Mouse (Mus musculus): ENCODE data around the gene Zp1. TPM values are rescaled to one million over a fixed set of nuclear protein-coding genes. Genes with fewer than 3 reads are reported as not detected.

Zp1 gene
- total RNA-seq, 2 experiments from 2014 or later, result not detected

- ATAC-seq (replicated peaks; ENCODE audit: low FRiP score, low TSS enrichment, poor library complexity, severe bottlenecking), result no peak
Measured at GRCm38 (mm10) chr19:10926666-10927065, 6.2 kb upstream of the Zp1 start.

DNA sequence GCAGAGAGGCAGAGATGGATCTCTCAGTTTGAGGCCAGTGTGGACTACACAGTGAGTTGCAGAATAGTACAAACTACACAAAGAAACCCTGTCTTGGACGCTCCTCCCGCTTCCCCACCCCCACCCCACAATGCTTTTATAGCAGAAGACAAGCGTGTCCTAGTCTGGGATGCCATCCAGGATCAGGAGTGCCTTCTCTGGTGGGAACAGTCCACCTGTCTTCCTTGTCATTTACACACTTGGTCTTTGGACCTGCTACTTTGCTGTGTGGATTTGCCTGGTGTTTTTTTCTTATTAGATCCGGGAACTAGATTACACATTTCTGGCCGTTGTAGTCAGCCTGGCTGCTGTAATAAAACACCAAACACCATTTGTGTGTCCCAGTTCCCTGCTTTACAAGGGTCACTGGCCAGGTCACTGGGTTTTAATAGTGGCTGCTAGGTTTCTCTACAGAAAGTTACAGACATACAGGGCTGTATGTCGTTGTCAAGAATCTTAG, 5.7 kb upstream of the Zp1 start:
- no peak for ATAC-seq (replicated peaks; ENCODE audit: low FRiP score, low TSS enrichment, poor library complexity, severe bottlenecking)

DNA sequence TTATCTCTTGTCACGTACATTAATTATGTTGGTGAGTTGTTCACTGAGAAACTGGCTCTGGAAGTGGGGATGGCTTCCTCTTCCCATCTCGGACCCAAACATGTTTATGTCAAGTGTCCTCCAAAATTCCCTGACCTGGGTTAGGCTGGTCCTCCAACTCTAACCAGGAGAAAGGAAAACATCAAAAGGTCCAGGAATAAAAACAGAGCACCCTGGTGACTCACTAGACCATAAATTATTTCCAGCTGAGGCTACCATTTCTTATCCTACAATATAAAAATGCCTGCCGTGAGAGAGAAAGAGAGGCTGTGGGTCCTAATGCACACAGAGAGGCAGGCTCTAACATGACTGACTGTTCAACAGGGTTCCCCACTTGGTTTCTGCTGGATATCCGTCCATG, 3.8 kb upstream of the Zp1 start:
- no peak for ATAC-seq (replicated peaks; ENCODE audit: low FRiP score, low TSS enrichment, poor library complexity, severe bottlenecking)

DNA sequence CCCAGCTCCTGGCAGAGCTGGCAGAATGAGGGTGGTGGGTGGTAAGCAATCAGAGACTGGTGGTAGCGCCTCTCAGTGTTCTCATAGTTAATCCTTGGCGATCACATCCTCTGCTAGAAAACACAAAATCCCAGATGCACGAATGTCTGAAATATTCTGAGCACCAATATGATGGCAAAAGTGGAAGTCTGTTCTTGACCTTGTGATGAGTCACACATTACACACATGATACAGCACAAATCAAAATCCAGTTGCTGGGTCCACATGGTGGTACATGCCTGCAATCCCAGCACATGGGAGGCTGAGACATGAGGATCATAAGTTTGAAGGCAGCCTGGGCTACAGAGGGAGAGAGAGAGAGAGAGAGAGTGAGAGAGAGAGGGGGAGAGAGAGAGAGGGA, 626 bp upstream of the Zp1 start:
- no peak for ATAC-seq (replicated peaks; ENCODE audit: low FRiP score, low TSS enrichment, poor library complexity, severe bottlenecking)

DNA sequence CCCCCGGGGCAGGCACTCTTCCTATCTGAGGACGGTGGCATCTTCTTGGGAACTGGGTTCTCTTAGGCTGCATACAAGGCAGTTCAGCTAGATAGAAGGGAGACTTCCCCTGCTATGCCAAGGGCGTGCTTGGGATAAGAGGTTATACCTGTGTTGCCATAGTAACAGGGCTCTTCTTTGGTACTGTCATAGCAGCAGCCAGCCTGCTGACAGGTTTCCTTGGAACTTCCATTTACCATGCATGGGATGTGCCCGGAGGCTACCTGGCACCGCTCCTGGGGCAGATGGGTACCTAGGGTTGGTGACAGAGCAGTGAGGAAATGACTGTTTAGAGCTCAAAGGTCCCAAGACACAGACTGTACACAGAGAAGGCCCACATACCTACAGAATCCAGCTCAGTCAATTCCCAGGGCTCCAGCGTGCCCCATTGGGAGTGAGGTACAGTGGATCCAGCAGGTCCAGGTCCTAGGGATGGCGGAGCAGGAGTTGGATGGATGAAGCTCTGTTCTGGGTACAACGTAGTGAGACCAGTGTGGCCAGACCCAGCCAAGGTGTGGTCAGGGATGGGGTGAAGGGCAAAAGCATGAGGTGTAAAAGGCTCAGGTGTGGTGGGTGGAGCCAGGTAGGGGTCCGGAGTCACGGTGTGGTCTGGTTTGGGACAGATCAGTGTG, 2.0 kb downstream of the Zp1 start:
- ATAC-seq (replicated peaks; ENCODE audit: low FRiP score, low TSS enrichment, poor library complexity, severe bottlenecking), result no peak

DNA sequence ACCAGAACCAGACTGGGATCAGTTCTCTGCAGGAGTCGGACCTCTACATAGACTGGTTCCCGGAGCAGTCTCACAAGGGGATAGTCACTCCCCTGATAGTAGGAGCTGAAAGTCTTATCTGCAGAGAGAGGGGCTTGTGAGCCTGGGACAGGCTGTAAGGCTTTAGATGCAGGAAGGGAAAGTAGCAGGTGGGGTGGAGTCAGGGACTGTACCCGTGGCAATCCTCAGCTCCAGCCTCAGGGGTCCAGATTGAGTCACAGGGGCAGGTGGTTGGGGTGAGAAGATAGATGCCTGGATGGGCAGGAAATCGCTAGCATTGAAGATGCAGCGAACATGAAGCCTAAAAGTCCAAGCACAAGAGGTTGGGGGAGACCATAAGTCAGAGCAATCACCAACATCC, 3.9 kb downstream of the Zp1 start:
- ATAC-seq (replicated peaks; ENCODE audit: low FRiP score, low TSS enrichment, poor library complexity, severe bottlenecking), result no peak

- no peak for ATAC-seq (replicated peaks; ENCODE audit: low FRiP score, low TSS enrichment, poor library complexity, severe bottlenecking)
Measured at GRCm38 (mm10) chr19:10914870-10915269, 5.6 kb downstream of the Zp1 start.

GRCm38 (mm10) chr19:10914291-10914690, 6.1 kb downstream of the Zp1 start:
- peak; percentile 31; the same call in 1 of the 2 replicates for ATAC-seq (replicated peaks; ENCODE audit: low FRiP score, low TSS enrichment, poor library complexity, severe bottlenecking)

DNA sequence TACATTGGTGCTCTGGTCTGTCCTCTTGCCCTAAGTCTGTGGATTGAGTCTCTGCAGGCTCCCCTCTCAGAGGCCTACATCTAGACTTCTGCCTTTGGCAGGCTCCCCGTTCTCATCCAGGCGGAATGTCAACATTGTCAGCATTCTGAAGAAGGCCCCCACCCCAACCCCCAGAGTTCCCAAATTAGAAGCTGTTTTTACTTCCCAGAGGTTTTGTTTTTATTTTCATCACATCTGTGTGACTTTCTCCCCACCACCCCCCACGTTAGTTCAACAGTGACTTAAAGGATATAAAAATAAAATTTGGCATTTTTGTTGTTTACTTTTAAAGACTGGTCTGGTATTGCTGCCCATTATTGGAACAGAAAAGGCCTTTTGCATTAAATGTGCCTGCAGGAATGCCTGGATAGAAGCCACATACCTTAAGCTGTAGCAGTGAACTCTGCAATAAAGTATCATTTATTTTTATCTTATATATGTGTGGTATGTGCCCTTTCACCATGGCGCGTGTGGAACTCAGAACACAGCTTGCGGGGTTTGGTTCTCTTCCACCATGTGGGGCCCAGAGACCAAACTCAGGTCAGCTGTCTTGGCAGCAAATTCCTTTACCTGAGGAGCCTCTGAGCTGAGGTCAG, 11.2 kb downstream of the Zp1 start:
- ATAC-seq (replicated peaks; ENCODE audit: low FRiP score, low TSS enrichment, poor library complexity, severe bottlenecking), result no peak

- peak; percentile 66 for ATAC-seq (replicated peaks; ENCODE audit: low FRiP score, low TSS enrichment, poor library complexity, severe bottlenecking)
Measured at GRCm38 (mm10) chr19:10907891-10908290, 12.5 kb downstream of the Zp1 start.

- no peak for ATAC-seq (replicated peaks; ENCODE audit: low FRiP score, low TSS enrichment, poor library complexity, severe bottlenecking)
Measured at GRCm38 (mm10) chr19:10905728-10906000, 14.8 kb downstream of the Zp1 start.

DNA sequence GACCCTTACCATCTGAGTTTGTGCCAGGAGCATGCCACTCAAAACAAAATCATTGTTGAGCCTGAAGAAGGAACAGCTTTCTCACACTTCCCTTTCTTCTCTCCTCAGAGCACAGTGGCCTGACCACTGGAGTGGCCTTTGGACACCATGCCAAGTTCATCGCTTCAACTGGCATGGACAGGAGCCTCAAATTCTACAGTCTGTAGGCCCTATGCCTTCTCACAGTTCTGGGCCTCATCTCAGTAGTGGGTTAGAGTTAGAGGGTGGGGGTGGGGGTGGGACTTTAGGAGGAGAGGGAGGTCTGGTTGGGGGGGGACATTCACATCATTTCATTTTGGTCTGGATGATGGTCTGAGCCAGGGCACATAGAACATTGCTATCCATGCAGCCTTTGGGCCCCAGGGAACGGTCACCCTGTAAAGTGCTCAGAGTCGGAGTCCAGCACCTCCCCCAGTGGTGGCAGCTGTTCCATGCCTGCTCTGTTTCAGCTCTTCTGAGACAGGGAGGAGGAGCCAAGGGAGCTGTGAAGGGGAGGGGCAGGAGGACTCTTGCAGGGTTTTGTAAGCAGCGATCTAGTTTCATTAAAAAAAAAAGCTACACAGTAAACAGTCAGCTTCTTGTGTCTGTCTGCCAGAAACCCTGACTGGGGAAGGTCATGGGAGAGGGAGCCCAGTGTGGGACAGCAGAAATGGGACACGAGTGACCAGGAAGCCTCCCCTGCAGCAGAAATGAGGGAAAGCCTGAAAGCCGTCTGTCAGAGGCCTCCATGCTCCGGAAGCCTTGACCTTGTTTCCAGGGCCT, 15.3 kb downstream of the Zp1 start:
- no peak for ATAC-seq (replicated peaks; ENCODE audit: low FRiP score, low TSS enrichment, poor library complexity, severe bottlenecking)

DNA sequence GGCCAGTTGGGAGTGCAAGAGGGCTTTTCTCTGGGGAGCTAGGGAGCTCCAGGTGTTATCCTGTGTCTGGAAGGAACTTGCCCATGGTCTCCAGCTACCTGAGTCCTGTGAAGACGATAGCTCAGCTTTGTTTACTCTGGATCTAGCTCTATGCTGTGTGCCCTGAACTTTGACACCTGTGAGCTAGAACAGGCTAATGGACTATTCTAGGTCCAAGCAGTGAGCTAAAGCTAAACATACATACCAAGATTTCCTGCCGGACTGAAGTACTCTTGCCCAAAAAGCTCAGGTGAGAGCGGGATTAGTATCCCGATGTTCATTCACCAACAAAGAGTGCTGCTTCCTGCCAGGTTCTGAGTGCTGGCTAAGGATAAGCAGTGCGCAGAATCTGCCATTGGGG, 15.9 kb downstream of the Zp1 start:
- ATAC-seq (replicated peaks; ENCODE audit: low FRiP score, low TSS enrichment, poor library complexity, severe bottlenecking), result no peak

DNA sequence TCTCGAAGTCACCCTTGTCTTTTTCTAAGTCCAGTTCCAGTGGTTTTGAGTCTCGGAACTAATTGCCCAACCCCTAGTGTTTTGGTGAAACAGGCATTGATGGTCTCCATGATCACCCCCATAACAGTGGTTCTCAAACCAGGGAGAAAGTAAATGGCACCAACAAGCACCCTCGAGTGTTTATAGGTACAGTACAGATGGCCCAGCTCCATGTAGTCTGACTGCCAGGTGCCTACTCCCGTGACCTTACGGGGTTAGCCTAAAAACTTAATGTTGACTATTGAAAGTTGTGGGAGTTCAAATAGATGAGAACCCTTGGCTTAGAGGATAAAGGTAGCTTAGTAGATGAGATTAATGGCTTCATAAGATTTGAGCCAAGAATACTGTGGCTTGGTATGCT, 19.4 kb downstream of the Zp1 start:
- ATAC-seq (replicated peaks; ENCODE audit: low FRiP score, low TSS enrichment, poor library complexity, severe bottlenecking), result no peak

DNA sequence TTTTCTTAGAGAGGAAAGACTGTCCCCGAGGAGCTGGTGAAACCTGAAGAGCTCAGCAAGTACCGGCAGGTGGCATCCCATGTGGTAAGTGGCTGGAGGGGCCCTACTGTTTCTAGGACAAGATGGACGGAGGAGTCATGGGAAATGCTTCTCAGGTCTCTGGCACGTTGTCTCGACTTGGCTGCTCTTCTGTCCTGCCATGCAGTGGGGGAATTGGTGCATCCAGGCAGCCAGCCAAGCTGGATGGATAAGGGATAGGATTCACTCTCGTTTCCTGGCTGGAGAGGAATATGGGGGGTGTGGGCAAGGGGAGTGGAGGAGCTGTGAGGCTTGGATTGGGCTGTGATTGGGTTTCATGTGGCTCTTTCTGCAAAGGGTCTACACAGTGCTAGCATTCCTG, 20.1 kb downstream of the Zp1 start:
- no peak for ATAC-seq (replicated peaks; ENCODE audit: low FRiP score, low TSS enrichment, poor library complexity, severe bottlenecking)

DNA sequence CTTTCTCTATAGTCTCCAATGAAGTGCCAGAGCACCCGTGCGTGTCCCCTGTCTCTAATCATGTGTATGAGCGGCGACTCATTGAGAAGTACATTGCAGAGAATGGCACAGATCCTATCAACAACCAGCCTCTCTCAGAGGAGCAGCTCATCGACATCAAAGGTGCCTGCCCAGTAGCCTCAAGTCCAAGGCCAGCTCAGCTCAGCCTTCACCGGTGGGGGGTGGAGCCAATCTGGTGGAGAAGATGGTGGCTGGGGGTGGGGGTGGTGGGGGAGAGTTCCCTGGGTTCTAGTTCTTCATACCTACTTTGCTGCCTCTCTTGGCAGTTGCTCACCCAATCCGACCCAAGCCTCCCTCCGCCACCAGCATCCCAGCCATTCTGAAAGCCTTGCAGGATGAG, 22.9 kb downstream of the Zp1 start:
- no peak for ATAC-seq (replicated peaks; ENCODE audit: low FRiP score, low TSS enrichment, poor library complexity, severe bottlenecking)

DNA sequence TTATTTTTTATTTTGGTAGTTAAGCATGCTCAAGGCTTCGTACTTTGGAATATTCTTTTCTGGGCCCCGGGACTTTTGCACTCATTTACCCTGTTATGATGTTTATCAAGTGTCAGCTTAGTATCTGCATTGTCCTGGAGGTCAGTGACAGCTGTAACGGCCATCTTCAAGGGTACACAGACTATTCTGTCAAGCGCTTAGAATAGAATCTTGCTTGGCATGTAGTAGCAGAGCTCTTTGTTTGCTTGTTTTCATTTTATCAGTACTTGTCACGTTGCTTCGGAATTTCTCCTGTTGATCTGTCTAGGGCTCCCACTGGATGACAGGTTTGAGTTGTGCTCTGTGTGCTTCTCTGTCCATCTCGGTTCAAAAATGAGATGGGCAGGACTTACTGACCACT, 23.6 kb downstream of the Zp1 start:
- ATAC-seq (replicated peaks; ENCODE audit: low FRiP score, low TSS enrichment, poor library complexity, severe bottlenecking), result no peak

DNA sequence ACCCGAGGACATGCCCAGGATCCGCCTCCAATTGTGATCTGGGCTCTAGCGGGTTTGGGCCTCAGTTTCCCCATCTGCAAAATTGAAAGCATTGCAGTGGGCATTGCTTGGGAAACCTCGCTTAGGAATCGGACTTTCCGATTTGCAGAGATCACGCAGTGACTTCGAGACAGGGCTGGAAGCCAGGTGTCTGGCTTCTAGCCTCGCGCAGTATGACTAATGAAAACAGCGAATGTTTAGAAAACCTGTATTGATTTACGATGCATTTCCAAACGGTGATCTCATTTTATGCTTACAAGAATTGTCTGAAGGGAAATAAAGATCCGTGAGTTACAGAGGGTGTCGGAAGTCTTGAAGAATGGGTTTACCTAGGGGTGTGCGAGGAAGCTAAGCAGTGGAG, 24.7 kb downstream of the Zp1 start:
- ATAC-seq (replicated peaks; ENCODE audit: low FRiP score, low TSS enrichment, poor library complexity, severe bottlenecking), result 0 out of 2 replicates have a peak, but pooled peaks have one; percentile 18

GRCm38 (mm10) chr19:10895016-10895528, 25.4 kb downstream of the Zp1 start, which contains the start of gene Prpf19:
Prpf19 (plus strand) TSS chr19:10895231.
- ATAC-seq (replicated peaks; ENCODE audit: low FRiP score, low TSS enrichment, poor library complexity, severe bottlenecking), result peak; percentile 94

- no peak for ATAC-seq (replicated peaks; ENCODE audit: low FRiP score, low TSS enrichment, poor library complexity, severe bottlenecking)
Measured at GRCm38 (mm10) chr19:10892201-10892600, 28.2 kb downstream of the Zp1 start.

Data from megakaryocyte-erythroid progenitor cell, adult 5-6 weeks (primary cell).